Mouse (Mus musculus) heart, postnatal 0 days (tissue): ENCODE measurements around the gene Palm.

Source experiments
- CTCF ChIP-seq: IDR thresholded peaks from 2 replicates; pipeline ENCODE4 v1.5.1; 2016; ENCODE audit warnings: antibody characterized with exemption, control low read depth, low read depth
- EP300 ChIP-seq: IDR thresholded peaks from 2 replicates; pipeline ENCODE4 v1.6.1; 2016; ENCODE audit warnings: antibody characterized with exemption, low read depth

DNA sequence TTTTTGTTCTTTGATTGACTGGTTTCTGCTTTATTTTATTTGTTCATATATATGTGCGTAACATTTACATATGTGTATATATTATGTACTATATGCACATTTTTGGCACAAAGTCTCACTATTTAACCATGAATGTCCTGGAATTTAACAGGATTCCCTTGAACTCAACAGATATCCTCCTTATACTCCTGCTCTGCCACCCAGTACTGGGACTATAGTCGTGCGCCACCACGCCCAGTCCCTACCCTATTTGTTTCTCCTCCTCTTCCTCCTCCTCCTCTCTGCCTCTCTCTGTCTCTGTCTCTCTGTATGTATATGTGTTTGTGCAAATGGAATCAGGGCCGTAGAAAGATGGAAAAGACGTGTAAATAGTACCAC is 46.6 kb upstream of the Palm start:
- TF ChIP-seq CTCF (no peak), EP300 (no peak)
